Mouse (Mus musculus): ENCODE data around the gene Zfp655.
"Not testable (repeated sequence)": the region's sequence is repeated elsewhere in the genome, so short reads cannot be mapped to it uniquely, and the experiment has no call there.

Zfp655 gene

DNA sequence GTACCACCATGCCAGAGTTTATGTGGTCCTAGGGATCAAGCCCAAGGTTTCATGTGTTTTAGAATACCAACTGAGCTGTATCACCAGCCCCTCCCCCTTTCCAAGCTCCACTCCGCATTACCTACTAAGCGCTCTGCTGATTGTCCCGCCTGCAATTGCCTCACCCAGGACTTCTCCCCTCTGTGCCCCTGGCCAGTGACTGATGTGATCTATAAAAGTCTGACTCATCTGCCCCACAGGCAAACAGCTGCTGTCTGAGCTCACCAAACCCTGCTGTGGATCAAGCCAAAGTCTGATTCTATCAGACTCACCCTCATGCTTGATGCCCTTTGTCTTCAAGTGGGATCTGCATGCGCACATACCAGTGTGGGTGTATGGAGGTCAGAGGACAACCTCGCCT lies 8.7 kb upstream of the Zfp655 start:
- DNase-seq (ENCODE audit: low spot score), result no peak

- no peak for DNase-seq (ENCODE audit: low spot score)
These were observed 8.1 kb upstream of the Zfp655 start for GRCm38 (mm10) chr5:145223395-145223794.

DNA sequence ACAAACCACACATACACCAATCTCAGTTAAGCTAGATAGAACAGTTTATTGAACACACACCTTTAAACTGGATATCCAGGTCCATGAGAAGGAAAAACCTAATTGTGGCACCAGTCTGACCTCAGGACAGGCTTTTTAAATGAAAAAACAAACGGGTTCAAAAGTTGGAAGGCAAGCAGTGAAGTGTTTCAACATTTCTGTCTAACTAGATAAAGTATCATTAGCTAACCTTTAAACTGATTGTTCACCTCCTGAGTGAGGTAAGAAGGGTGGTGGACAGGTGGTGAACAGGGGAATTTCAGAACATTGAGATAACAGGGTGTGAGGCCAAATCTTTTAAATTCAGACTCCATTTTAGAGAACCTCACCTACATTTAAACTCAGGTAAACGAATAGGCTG lies 5.1 kb upstream of the Zfp655 start:
- DNase-seq (ENCODE audit: low spot score), result no peak

GRCm38 (mm10) chr5:145229283-145229682 lies 2.2 kb upstream of the Zfp655 start:
- not testable (repeated sequence) for DNase-seq (ENCODE audit: low spot score)

- DNase-seq (ENCODE audit: low spot score), result no peak
These were observed 874 bp upstream of the Zfp655 start for GRCm38 (mm10) chr5:145230641-145231040.

DNA sequence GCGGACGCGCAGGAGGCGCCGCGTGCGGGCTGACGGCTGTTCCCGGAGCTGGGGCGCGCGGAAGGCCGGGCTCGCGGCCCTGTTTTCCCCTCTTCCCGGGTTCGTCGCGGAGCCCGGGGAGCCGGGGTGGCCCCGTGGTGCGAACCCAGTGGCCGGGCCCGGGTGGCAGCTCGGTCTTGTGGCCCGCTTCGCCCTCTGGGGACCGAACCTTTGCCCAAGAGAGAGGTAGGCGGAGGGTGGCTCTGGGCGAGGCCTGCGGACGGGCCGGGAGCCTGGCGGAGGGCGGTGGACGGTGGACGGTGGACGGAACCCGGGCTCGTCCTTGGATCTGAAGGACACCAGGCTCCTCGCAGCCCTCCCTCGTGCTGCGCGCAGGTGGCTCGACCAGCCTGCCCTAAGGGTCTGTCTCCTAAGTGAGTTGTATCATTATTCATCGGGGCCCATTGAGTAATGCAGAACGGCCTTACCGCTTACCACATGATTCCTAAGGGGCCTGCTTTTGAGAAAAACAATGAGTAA lies 437 bp downstream of the Zfp655 start:
- DNase-seq (ENCODE audit: low spot score), result no peak

GRCm38 (mm10) chr5:145234636-145235035 lies 3.1 kb downstream of the Zfp655 start:
- no peak for DNase-seq (ENCODE audit: low spot score)

- DNase-seq (ENCODE audit: low spot score), result no peak
These were observed 18.0 kb downstream of the Zfp655 start for GRCm38 (mm10) chr5:145249520-145249919.

- not testable (repeated sequence) for DNase-seq (ENCODE audit: low spot score)
These were observed 42.1 kb downstream of the Zfp655 start for GRCm38 (mm10) chr5:145273568-145273967.

DNA sequence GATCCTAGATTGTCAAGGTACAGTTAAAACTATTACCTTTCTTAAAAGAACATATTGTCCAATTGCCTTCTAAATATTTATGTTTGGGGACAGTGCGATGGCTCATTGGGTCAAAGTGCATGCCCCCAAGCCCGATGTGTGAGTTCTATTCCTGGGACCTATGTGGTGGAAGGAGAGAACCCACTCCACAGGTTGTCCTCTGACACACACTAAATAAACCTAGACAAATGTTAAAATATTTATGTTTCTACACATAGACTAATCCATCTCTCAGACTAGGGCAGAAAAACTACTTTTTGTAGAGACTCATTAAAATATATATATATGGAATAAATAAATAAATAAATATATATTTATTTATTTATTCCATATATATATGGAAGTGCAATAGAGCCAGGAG lies 48.4 kb downstream of the Zfp655 start:
- DNase-seq (ENCODE audit: low spot score), result no peak

DNA sequence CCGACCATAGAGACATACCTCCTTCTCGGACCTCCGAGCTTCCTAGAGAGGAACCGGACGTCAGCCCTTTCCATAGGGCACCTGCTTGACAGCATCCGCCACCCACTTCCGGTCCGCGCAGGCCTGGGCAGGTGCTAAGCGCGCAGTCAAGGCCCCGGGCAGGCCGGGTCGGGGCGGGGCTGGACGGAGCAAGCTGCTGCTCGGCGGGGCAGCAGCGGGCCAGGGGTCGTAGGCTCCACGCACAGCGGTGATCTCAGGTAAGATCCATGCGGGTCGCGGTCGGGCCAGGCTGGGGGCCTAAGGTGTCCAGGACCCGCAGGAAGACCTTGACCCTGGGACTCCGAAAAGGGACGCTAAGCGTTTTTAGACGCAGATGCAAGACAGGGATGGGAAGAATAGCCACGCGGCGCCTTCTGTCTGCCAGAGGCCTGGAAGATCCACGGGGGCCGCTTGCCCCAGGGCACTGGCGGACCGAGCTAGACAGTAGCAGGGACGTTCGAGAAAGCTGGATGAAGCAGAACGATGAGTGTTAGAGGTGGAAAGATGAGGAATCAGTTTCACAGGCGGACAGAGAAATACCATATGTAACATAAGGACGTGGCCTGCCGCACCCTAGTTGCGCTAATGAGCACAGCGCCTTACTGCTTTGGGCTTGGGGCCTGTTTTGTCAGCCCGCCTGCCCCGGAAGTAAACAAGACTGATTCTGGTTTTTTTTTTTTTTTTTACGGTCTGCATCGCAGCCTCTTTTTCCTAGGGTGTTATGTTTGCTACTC lies 49.0 kb downstream of the Zfp655 start, which contains the start of gene Zscan25:
Zscan25 (plus strand) TSS at position 130 of the 773 bp plus-strand sequence.
- DNase-seq (ENCODE audit: low spot score), result peak; percentile 88

DNA sequence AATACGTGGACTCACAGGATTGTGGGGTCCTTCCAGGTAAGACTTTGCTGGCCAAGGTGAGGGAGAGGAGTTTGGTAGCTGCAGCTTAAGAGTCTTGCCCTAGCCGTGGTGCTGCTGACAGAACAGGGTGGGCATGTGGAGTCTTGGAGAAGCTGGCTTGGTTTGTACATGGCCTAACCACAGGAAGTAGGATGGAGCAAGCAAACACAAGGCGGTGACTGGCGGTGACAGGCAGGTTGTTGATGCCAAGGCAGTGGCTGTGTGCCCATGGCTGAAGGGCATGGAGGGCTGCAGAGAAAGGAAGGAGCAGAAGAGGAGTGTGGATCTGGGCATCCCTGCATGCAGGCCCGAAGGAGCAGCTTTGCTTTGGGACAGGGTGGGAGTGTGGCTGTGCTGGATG lies 56.9 kb downstream of the Zfp655 start:
- no peak for DNase-seq (ENCODE audit: low spot score)

GRCm38 (mm10) chr5:145290697-145291096 lies 59.2 kb downstream of the Zfp655 start:
- DNase-seq (ENCODE audit: low spot score), result no peak

- no peak for DNase-seq (ENCODE audit: low spot score)
These were observed 60.9 kb downstream of the Zfp655 start for GRCm38 (mm10) chr5:145292398-145292797.

Measured in left cerebral cortex, adult 11 months (tissue).